Mouse (Mus musculus): Measurements from ENCODE around the gene Rbm24. TPM values are rescaled to one million over a fixed set of nuclear protein-coding genes. Genes with fewer than 3 reads are reported as not detected.

Rbm24 gene
- total and polyA plus RNA-seq, 2 experiments = 0.18 TPM; not detected in 1

DNA sequence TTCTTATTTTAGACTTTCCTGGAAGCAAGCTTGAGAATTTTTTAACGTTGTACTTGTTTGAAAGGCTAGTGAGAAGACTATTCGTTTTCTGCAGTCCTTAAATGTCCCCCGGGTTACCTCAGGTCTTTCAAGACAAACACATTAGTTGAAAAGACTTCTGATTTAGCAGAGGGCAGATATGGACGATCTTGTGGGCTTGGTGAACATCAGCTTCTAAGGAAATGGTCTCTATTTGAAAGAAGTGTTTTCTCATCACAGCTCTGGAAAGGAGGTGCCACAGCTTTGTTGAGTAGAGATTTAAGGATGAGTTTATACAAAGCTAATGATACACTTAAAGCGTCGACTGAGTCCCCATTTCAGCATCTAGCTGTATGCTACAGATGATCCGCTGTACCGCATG lies 6.1 kb downstream of the Rbm24 start:
- Histone ChIP-seq H3K4me3 (ENCODE audit: insufficient read depth, low read depth, low read length) (no peak overlapping the region), H3K27me3 (ENCODE audit: control insufficient read depth, insufficient read depth, low read length) (peaks cover 3% of the 10 kb centered on the region; the same call in 1 of the 2 replicates), H3K36me3 (ENCODE audit: control insufficient read depth, insufficient read depth, low read length) (no peaks in the 10 kb centered on the region), H3K79me2 (ENCODE audit: control insufficient read depth, insufficient read depth, low read length) (no peaks in the 10 kb centered on the region), H3K27ac (replicated peaks; ENCODE audit: insufficient read depth, low read depth, low read length) (no peak overlapping the region), H3K4me1 (ENCODE audit: control insufficient read depth, insufficient read depth, low read length) (no peaks in the 10 kb centered on the region), H3K9ac (ENCODE audit: low read depth, low read length) (no peak overlapping the region)
- 85% methylated on average over 8 of the region's 8 CpGs for WGBS
- DNase-seq (ENCODE audit: extremely low read depth, low read depth, low spot score) = no peak
- TF ChIP-seq POLR2A (IDR thresholded peaks at IDR 0.05; ENCODE audit: extremely low read depth, insufficient read depth, low read length) = no peak
- TF ChIP-seq CTCF (IDR thresholded peaks at IDR 0.05; ENCODE audit: low read depth, low read length) = no peak

DNA sequence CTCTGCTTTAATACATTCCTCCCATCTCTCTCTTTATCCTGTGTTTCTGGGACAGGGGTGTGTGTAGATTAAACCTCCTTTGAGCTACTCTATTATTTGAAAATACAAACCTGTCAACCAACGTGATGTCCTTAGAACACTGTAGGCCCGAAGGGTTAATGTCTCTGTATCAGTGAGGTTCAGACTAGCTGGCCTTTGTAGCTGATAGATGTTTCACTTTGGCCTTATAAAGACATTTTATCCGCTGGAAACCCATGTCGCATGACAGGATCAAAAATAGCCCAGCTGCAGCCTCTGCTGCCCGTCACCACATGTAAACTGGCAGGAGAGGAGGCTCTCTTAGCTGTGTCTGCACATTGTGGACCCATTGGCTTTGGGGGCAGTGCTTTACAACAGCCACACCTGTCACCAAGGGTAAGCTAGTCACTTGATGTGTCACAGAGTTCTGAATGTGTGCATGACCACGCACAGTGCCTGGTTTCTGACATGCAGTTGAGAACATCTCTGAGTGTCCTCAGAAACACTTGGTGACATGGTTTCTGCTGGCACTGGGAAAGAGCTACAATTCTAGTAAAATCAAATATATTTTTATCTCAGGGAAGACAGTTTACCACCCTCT lies 8.5 kb downstream of the Rbm24 start:
- Histone ChIP-seq H3K4me1 (ENCODE audit: control insufficient read depth, insufficient read depth, low read length) (no peaks in the 10 kb centered on the region), H3K36me3 (ENCODE audit: control insufficient read depth, insufficient read depth, low read length) (no peaks in the 10 kb centered on the region), H3K9ac (ENCODE audit: low read depth, low read length) (no peak overlapping the region), H3K4me3 (ENCODE audit: insufficient read depth, low read depth, low read length) (no peak overlapping the region), H3K79me2 (ENCODE audit: control insufficient read depth, insufficient read depth, low read length) (no peaks in the 10 kb centered on the region), H3K27ac (replicated peaks; ENCODE audit: insufficient read depth, low read depth, low read length) (no peak overlapping the region), H3K27me3 (ENCODE audit: control insufficient read depth, insufficient read depth, low read length) (peaks cover 3% of the 10 kb centered on the region; the same call in 1 of the 2 replicates)
- no peak for DNase-seq (ENCODE audit: extremely low read depth, low read depth, low spot score)
- WGBS = 90% methylated on average over 6 of the region's 6 CpGs
- TF ChIP-seq CTCF (IDR thresholded peaks at IDR 0.05; ENCODE audit: low read depth, low read length) = no peak
- TF ChIP-seq POLR2A (IDR thresholded peaks at IDR 0.05; ENCODE audit: extremely low read depth, insufficient read depth, low read length) = no peak

DNA sequence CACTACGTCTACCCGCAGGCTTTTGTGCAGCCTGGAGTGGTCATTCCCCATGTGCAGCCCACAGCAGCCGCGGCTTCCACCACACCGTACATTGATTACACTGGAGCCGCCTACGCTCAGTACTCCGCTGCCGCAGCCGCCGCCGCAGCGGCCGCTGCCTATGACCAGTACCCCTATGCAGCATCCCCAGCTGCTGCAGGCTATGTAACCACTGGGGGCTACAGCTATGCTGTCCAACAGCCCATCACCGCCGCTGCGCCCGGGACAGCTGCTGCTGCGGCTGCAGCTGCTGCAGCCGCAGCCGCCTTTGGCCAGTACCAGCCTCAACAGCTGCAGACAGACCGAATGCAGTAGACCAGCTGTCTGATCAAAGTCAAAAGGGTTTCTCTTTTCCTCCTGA lies 10.7 kb downstream of the Rbm24 start:
- Histone ChIP-seq H3K36me3 (ENCODE audit: control insufficient read depth, insufficient read depth, low read length) (no peaks in the 10 kb centered on the region), H3K79me2 (ENCODE audit: control insufficient read depth, insufficient read depth, low read length) (no peaks in the 10 kb centered on the region), H3K27me3 (ENCODE audit: control insufficient read depth, insufficient read depth, low read length) (peaks cover 3% of the 10 kb centered on the region; the same call in 1 of the 2 replicates), H3K4me3 (ENCODE audit: insufficient read depth, low read depth, low read length) (no peak overlapping the region), H3K9ac (ENCODE audit: low read depth, low read length) (no peak overlapping the region), H3K27ac (replicated peaks; ENCODE audit: insufficient read depth, low read depth, low read length) (no peak overlapping the region), H3K4me1 (ENCODE audit: control insufficient read depth, insufficient read depth, low read length) (no peaks in the 10 kb centered on the region)
- TF ChIP-seq POLR2A (IDR thresholded peaks at IDR 0.05; ENCODE audit: extremely low read depth, insufficient read depth, low read length) = no peak
- TF ChIP-seq CTCF (IDR thresholded peaks at IDR 0.05; ENCODE audit: low read depth, low read length) = no peak
- 52% methylated on average over 22 of the region's 22 CpGs for WGBS
- DNase-seq (ENCODE audit: extremely low read depth, low read depth, low spot score) = no peak

GRCm38 (mm10) chr13:46429866-46430265 lies 11.6 kb downstream of the Rbm24 start:
- Histone ChIP-seq H3K9ac (ENCODE audit: low read depth, low read length) (no peak overlapping the region), H3K27me3 (ENCODE audit: control insufficient read depth, insufficient read depth, low read length) (peaks cover 3% of the 10 kb centered on the region; the same call in 1 of the 2 replicates), H3K79me2 (ENCODE audit: control insufficient read depth, insufficient read depth, low read length) (no peaks in the 10 kb centered on the region), H3K27ac (replicated peaks; ENCODE audit: insufficient read depth, low read depth, low read length) (no peak overlapping the region), H3K36me3 (ENCODE audit: control insufficient read depth, insufficient read depth, low read length) (no peaks in the 10 kb centered on the region), H3K4me3 (ENCODE audit: insufficient read depth, low read depth, low read length) (no peak overlapping the region), H3K4me1 (ENCODE audit: control insufficient read depth, insufficient read depth, low read length) (no peaks in the 10 kb centered on the region)
- DNase-seq (ENCODE audit: extremely low read depth, low read depth, low spot score) = no peak
- TF ChIP-seq CTCF (IDR thresholded peaks at IDR 0.05; ENCODE audit: low read depth, low read length) (no peak), POLR2A (IDR thresholded peaks at IDR 0.05; ENCODE audit: extremely low read depth, insufficient read depth, low read length) (no peak)
- WGBS = 91% methylated on average over 11 of the region's 11 CpGs

DNA sequence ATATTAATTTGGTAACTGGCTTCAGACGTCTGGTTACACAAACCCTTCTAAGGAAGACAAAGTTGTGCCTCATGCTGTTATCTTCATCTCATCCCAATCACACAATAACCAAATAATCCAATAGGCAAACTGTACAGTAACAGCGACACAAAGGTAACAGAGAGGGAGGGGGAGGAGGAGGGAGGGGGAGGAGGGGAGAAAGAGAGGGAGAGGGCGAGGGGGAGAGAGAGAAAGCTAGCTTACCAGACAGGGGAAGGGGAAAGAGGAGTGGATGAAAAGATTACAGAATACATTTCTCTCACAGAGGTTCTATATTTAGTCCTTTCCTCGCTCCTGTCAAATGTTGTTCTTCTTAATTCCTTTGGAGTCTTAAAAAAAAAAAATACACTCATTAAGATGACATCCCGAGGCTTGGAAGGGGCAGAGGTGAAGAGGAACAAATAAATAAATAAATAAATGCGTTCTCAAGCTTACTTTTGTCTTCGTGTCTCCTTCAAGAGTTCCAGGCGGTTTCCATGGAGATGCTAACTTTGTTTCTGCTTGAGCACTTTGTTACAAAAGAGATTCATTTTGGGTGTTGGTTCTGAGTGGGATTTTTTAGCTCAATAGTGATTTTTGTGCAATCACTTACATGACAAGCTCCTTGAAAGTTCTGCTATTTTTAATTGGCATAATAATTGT lies 15.8 kb downstream of the Rbm24 start:
- no peak for TF ChIP-seq CTCF (IDR thresholded peaks at IDR 0.05; ENCODE audit: low read depth, low read length)
- no peak for TF ChIP-seq POLR2A (IDR thresholded peaks at IDR 0.05; ENCODE audit: extremely low read depth, insufficient read depth, low read length)
- 66% methylated on average over 8 of the region's 8 CpGs for WGBS
- Histone ChIP-seq H3K27me3 (ENCODE audit: control insufficient read depth, insufficient read depth, low read length) (no peaks in the 10 kb centered on the region; the same call in 1 of the 2 replicates), H3K9ac (ENCODE audit: low read depth, low read length) (no peak overlapping the region), H3K36me3 (ENCODE audit: control insufficient read depth, insufficient read depth, low read length) (no peaks in the 10 kb centered on the region), H3K27ac (replicated peaks; ENCODE audit: insufficient read depth, low read depth, low read length) (no peak overlapping the region), H3K4me3 (ENCODE audit: insufficient read depth, low read depth, low read length) (no peak overlapping the region), H3K4me1 (ENCODE audit: control insufficient read depth, insufficient read depth, low read length) (no peaks in the 10 kb centered on the region), H3K79me2 (ENCODE audit: control insufficient read depth, insufficient read depth, low read length) (no peaks in the 10 kb centered on the region)
- DNase-seq (ENCODE audit: extremely low read depth, low read depth, low spot score) = no peak

- TF ChIP-seq CTCF (IDR thresholded peaks at IDR 0.05; ENCODE audit: low read depth, low read length) (no peak), POLR2A (IDR thresholded peaks at IDR 0.05; ENCODE audit: extremely low read depth, insufficient read depth, low read length) (no peak)
- WGBS = 79% methylated on average over 6 of the region's 6 CpGs
- H3K36me3 ChIP-seq (ENCODE audit: control insufficient read depth, insufficient read depth, low read length) = no peaks in the 10 kb centered on the region
These were observed 20.7 kb downstream of the Rbm24 start for GRCm38 (mm10) chr13:46438960-46439359.

More at GRCm38 (mm10) chr13:46438960-46439359, 20.7 kb downstream of the Rbm24 start:
- H3K27ac ChIP-seq (replicated peaks; ENCODE audit: insufficient read depth, low read depth, low read length) = no peak overlapping the region
- H3K27me3 ChIP-seq (ENCODE audit: control insufficient read depth, insufficient read depth, low read length) = no peaks in the 10 kb centered on the region; the same call in 1 of the 2 replicates
- H3K79me2 ChIP-seq (ENCODE audit: control insufficient read depth, insufficient read depth, low read length) = no peaks in the 10 kb centered on the region
- no peak for DNase-seq (ENCODE audit: extremely low read depth, low read depth, low spot score)
- H3K4me1 ChIP-seq (ENCODE audit: control insufficient read depth, insufficient read depth, low read length) = no peaks in the 10 kb centered on the region
- no peak overlapping the region for H3K4me3 ChIP-seq (ENCODE audit: insufficient read depth, low read depth, low read length)
- no peak overlapping the region for H3K9ac ChIP-seq (ENCODE audit: low read depth, low read length)
